9 mouse cellular contexts compared by ENCODE assay signal in genomic region chr8:58911677-58912076, GRCm38 (mm10). TPM values are rescaled to one million over a fixed set of nuclear protein-coding genes. Genes with fewer than 3 reads are reported as not detected.
A peak's percentile ranks its signal among the peaks of the same experiment; 100 is the strongest.
DNase-seq lines count a peak whose midpoint lies in the region; ATAC-seq and TF ChIP-seq lines count a peak whose summit lies in the region.
"Had no signal": no experiment of that assay in that cellular context is flagged by ENCODE, and none has a peak within 500 bp of the region (broad histone marks: within the 10 kb centered on the region; RNA-seq: fewer than 3 reads in every experiment).

Gene BC030500 (plus strand): TSS chr8:58911755.

- H3K9ac ChIP-seq in neural tube, embryonic 14.5 days (replicated peaks; ENCODE audit: low read depth, low read length) = peak within 1 kb of the TSS; percentile 76

- H3K27ac ChIP-seq in neural tube, embryonic 14.5 days (ENCODE audit: low read depth, low read length) = peak within 1 kb of the TSS; percentile 70; the same call in 1 of the 2 replicates
- H3K27ac ChIP-seq in kidney, adult 2 months (ENCODE audit: insufficient read depth, low read depth, low read length) = no peak within 1 kb of the TSS

- TF ChIP-seq POLR2A in kidney, adult 2 months (IDR thresholded peaks at IDR 0.05; ENCODE audit: low read depth, low read length) = no peak

- H3K27me3 ChIP-seq in megakaryocyte, embryonic 14.5 days (replicated peaks) = peaks cover 24% of the 10 kb centered on the region
- H3K27me3 ChIP-seq in neural tube, embryonic 14.5 days (ENCODE audit: control insufficient read depth, insufficient read depth, low read length) = no peaks in the 10 kb centered on the region
- no peaks in the 10 kb centered on the region; the same call in 1 of the 2 replicates for H3K27me3 ChIP-seq in kidney, adult 2 months (replicated peaks; ENCODE audit: control insufficient read depth, insufficient read depth, low read length)

- H3K9me3 ChIP-seq in megakaryocyte, embryonic 14.5 days = peaks cover 13% of the 10 kb centered on the region
- H3K9me3 ChIP-seq in neural tube, embryonic 14.5 days (ENCODE audit: control insufficient read depth, low read length) = no peaks in the 10 kb centered on the region

- H3K4me3 ChIP-seq in megakaryocyte, embryonic 14.5 days (replicated peaks) = peak within 1 kb of the TSS; percentile 74
- H3K4me3 ChIP-seq in neural tube, embryonic 14.5 days (ENCODE audit: low read depth, low read length) = peak within 1 kb of the TSS; percentile 68
- no peak within 1 kb of the TSS for H3K4me3 ChIP-seq in kidney, adult 2 months (ENCODE audit: insufficient read depth, low read depth, low read length)
- H3K4me3 ChIP-seq: erythroblast, embryonic 14.5 days had no signal

- H3K36me3 ChIP-seq in megakaryocyte, embryonic 14.5 days (replicated peaks; ENCODE audit: low read length) = no peaks in the 10 kb centered on the region
- H3K36me3 ChIP-seq in neural tube, embryonic 14.5 days (ENCODE audit: control insufficient read depth, insufficient read depth, low read length) = no peaks in the 10 kb centered on the region
- H3K36me3 ChIP-seq in kidney, adult 2 months (ENCODE audit: control insufficient read depth, insufficient read depth, low read length) = no peaks in the 10 kb centered on the region

- peaks cover 11% of the 10 kb centered on the region; the same call in 1 of the 2 replicates for H3K4me1 ChIP-seq in megakaryocyte, embryonic 14.5 days
- H3K4me1 ChIP-seq in neural tube, embryonic 14.5 days (ENCODE audit: control insufficient read depth, insufficient read depth, low read length) = no peaks in the 10 kb centered on the region
- H3K4me1 ChIP-seq in kidney, adult 2 months (ENCODE audit: control insufficient read depth, insufficient read depth, low read length) = no peaks in the 10 kb centered on the region

- 8% methylated on average over 14 of the region's 14 CpGs for WGBS in neural tube, embryonic 14.5 days
- 10% methylated on average over 14 of the region's 14 CpGs for WGBS in kidney, adult 2 months

- H3K4me2 ChIP-seq in neural tube, embryonic 14.5 days (ENCODE audit: low read depth, low read length) = peak within 1 kb of the TSS; percentile 96

- ATAC-seq in megakaryocyte, adult 5-6 weeks (ENCODE audit: poor library complexity, severe bottlenecking) = no peak
- 0 out of 2 replicates have a peak, but pooled peaks have one; percentile 31 for ATAC-seq in neural tube, embryonic 14.5 days (ENCODE audit: low read depth)

- no peak for TF ChIP-seq CTCF in kidney, adult 2 months (conservative IDR thresholded peaks at IDR 0.05; ENCODE audit: insufficient read depth, insufficient read length, low read depth, low read length)

- DNase-seq in embryo, embryonic 10 days (ENCODE audit: low spot score) = peak; percentile 34
- no peak for DNase-seq in embryo, embryonic 11 days
- DNase-seq in layer of hippocampus, postnatal 10 days (ENCODE audit: low spot score in 2 of 2) = peak in 1 of 2 experiments; percentile 19
- DNase-seq in urinary bladder, postnatal 10 days (ENCODE audit: low spot score) = no peak
- no peak for DNase-seq in kidney, adult 2 months

RNA-seq across cellular contexts. Expression of gene BC030500, which starts in this region (rescaled TPM):
- not detected in 2 replicates for polyA plus RNA-seq in megakaryocyte, embryonic 14.5 days (2012; ENCODE audit: insufficient read depth, low replicate concordance)
- total RNA-seq in megakaryocyte, adult 5-6 weeks (2015) = not detected in 2 replicates
- total RNA-seq in megakaryocyte, adult 5-6 weeks (2017) = not detected in 2 replicates
- 10 to 100 TPM; 14.4 to 17.0 TPM for total RNA-seq in layer of hippocampus, postnatal 10 days (2021)
- 10.4 and 16.5 TPM in 2 replicates for polyA plus RNA-seq in neural tube, embryonic 14.5 days (2014; fragmentation: Nextera tagmentation; extraction: Ambion mirVana)
- not detected in 2 replicates for polyA plus RNA-seq in kidney, adult 2 months (2012; rRNA removed)
- polyA plus RNA-seq: erythroblast, embryonic 14.5 days had no signal

Comparison
In these comparisons a context has a peak if more than half of its experiments do, and no peak if none do; other contexts are left out.
1. RNA of gene BC030500 (total RNA-seq): 14.4 to 17.0 TPM in layer of hippocampus, postnatal 10 days; not detected in megakaryocyte, adult 5-6 weeks; every median in the first group is over 10 times any median in the second.
2. RNA of gene BC030500 (polyA plus RNA-seq): 10.4 to 16.5 TPM in neural tube, embryonic 14.5 days; not detected in kidney, adult 2 months and not detected in megakaryocyte, embryonic 14.5 days; every median in the first group is over 10 times any median in the second.